Mouse (Mus musculus) spleen, adult 10 weeks (tissue): Measurements from ENCODE around the gene Dusp22. TPM values are rescaled to one million over a fixed set of nuclear protein-coding genes. Genes with fewer than 3 reads are reported as not detected.

Experiments used
- polyA plus RNA-seq: library from polyadenylated mRNA; stranded (reverse); fragments of 350-450 nt; fragmentation: Illumina TruSeq; extraction: RNeasy Lipid Tissue Mini Kit (QIAGEN cat#74804); gene quantifications from one replicate; pipeline ENCODE4 v1.2.3, GENCODE M21; 2015; ENCODE audit warnings: low replicate concordance; ENCODE audit not compliant: insufficient read depth

Dusp22 gene
- polyA plus RNA-seq = 36.3 TPM

GRCm38 (mm10) chr13:30659613-30660505 lies at the start of gene Dusp22:
TSS of gene Dusp22 (plus strand) at chr13:30659999.

GRCm38 (mm10) chr13:30749021-30749556 lies 89.3 kb downstream of the Dusp22 start, which contains the start of gene Irf4:
TSS of gene Irf4 (plus strand) at chr13:30749226.

Other genes with a start within 250 kb of the Dusp22 start
- 94.5 TPM for gene Uqcrfs1, start 114.6 kb upstream of the Dusp22 start, polyA plus RNA-seq
- gene Irf4, start 89.2 kb downstream of the Dusp22 start, polyA plus RNA-seq = 71.9 TPM